Mouse (Mus musculus) myocyte (in vitro differentiated cells): ENCODE results near the gene Pzp.

Source experiments
- E2F4 ChIP-seq: IDR thresholded peaks from one replicate; pipeline ENCODE4 v1.6.1; 2011; ENCODE audit warnings: mild to moderate bottlenecking, control low read depth, moderate library complexity; ENCODE audit not compliant: insufficient read depth
- MAX ChIP-seq: IDR thresholded peaks from one replicate; pipeline ENCODE4 v1.6.1; 2011; ENCODE audit warnings: low read depth, mild to moderate bottlenecking, control low read depth
- MYOD1 ChIP-seq, 3 experiments: IDR thresholded peaks; one replicate each; pipeline ENCODE4 v1.6.1; 2011; ENCODE audit warnings: control low read depth in 2 of 3, low read depth in 2 of 3, mild to moderate bottlenecking in 2 of 3, moderate library complexity in 1 of 3; ENCODE audit not compliant: insufficient read length in 2 of 3, control insufficient read depth in 1 of 3
- POLR2A ChIP-seq: IDR thresholded peaks from one replicate; pipeline ENCODE4 v1.6.1; 2011; ENCODE audit warnings: low read depth, mild to moderate bottlenecking, control low read depth, moderate library complexity; ENCODE audit not compliant: insufficient read length
- POLR2AphosphoS2 ChIP-seq: IDR thresholded peaks from one replicate; pipeline ENCODE4 v1.6.1; 2011; ENCODE audit warnings: low read depth, control low read depth; ENCODE audit not compliant: insufficient read length
- REST ChIP-seq: IDR thresholded peaks from one replicate; pipeline ENCODE4 v1.6.1; 2011; ENCODE audit warnings: mild to moderate bottlenecking, control low read depth, moderate library complexity; ENCODE audit not compliant: insufficient read depth, insufficient read length
- SRF ChIP-seq: IDR thresholded peaks from one replicate; pipeline ENCODE4 v1.6.1; 2011; ENCODE audit warnings: low read depth; ENCODE audit not compliant: control insufficient read depth, insufficient read length
- TCF12 ChIP-seq: IDR thresholded peaks from one replicate; pipeline ENCODE4 v1.6.1; 2011; ENCODE audit warnings: mild to moderate bottlenecking, control low read depth; ENCODE audit not compliant: poor library complexity, insufficient read depth, severe bottlenecking
- USF1 ChIP-seq: IDR thresholded peaks from one replicate; pipeline ENCODE4 v1.6.1; 2011; ENCODE audit warnings: low read depth, mild to moderate bottlenecking, control low read depth, moderate library complexity

- TF ChIP-seq POLR2A (no peak), MAX (no peak), POLR2AphosphoS2 (no peak), E2F4 (no peak), USF1 (no peak), SRF (no peak), REST (no peak), MYOD1 (IDR thresholded peaks at IDR 0.05; ENCODE audit: control insufficient read depth in 1 of 3, insufficient read length in 2 of 3, low read depth in 2 of 3) (no peak), TCF12 (no peak)
These were observed 89.2 kb downstream of the Pzp start for GRCm38 (mm10) chr6:128437288-128437687.
